12 mouse cellular contexts compared by ENCODE assay signal in genomic region chr8:84044900-84045299, GRCm38 (mm10). TPM values are rescaled to one million over a fixed set of nuclear protein-coding genes. Genes with fewer than 3 reads are reported as not detected.
DNase-seq lines count a peak whose midpoint lies in the region; ATAC-seq and TF ChIP-seq lines count a peak whose summit lies in the region.
"Had no signal": no experiment of that assay in that cellular context is flagged by ENCODE, and none has a peak within 500 bp of the region (broad histone marks: within the 10 kb centered on the region; RNA-seq: fewer than 3 reads in every experiment).

Gene Rln3 (minus strand): TSS chr8:84045000.

- H3K4me2 ChIP-seq in heart, postnatal 0 days (ENCODE audit: low read depth, low read length): peak within 1 kb of the TSS; percentile 5; the same call in 1 of the 2 replicates
- 0 out of 2 replicates have a peak within 1 kb of the TSS, but pooled peaks have one; percentile 12 for H3K4me2 ChIP-seq in stomach, embryonic 14.5 days (replicated peaks; ENCODE audit: low read depth, low read length)
- H3K4me2 ChIP-seq in stomach, postnatal 0 days (replicated peaks; ENCODE audit: low read depth): no peak within 1 kb of the TSS
- H3K4me2 ChIP-seq: liver, embryonic 15.5 days had no signal

- no peak for TF ChIP-seq EP300 in heart, postnatal 0 days (IDR thresholded peaks at IDR 0.05; ENCODE audit: low read depth)
- no peak for TF ChIP-seq EP300 in stomach, postnatal 0 days (optimal IDR thresholded peaks at IDR 0.05)

- TF ChIP-seq CTCF in heart, postnatal 0 days (IDR thresholded peaks at IDR 0.05; ENCODE audit: low read depth): no peak
- no peak for TF ChIP-seq CTCF in stomach, postnatal 0 days (IDR thresholded peaks at IDR 0.05; ENCODE audit: low read depth)

- no peaks in the 10 kb centered on the region for H3K4me1 ChIP-seq in heart, postnatal 0 days (ENCODE audit: control insufficient read depth, insufficient read depth)
- H3K4me1 ChIP-seq in stomach, embryonic 14.5 days (ENCODE audit: control insufficient read depth, insufficient read depth, low read length): 0 out of 2 replicates have a peak, but pooled peaks cover 3% of the 10 kb centered on the region
- no peaks in the 10 kb centered on the region for H3K4me1 ChIP-seq in stomach, postnatal 0 days (replicated peaks; ENCODE audit: control insufficient read depth, insufficient read depth)
- peaks cover 24% of the 10 kb centered on the region for H3K4me1 ChIP-seq in limb, embryonic 10.5 days

- H3K27ac ChIP-seq in heart, postnatal 0 days (ENCODE audit: low read depth): no peak within 1 kb of the TSS
- H3K27ac ChIP-seq in stomach, embryonic 14.5 days (ENCODE audit: low read length): no peak within 1 kb of the TSS
- H3K27ac ChIP-seq in stomach, postnatal 0 days (replicated peaks): no peak within 1 kb of the TSS
- no peak within 1 kb of the TSS for H3K27ac ChIP-seq in limb, embryonic 10.5 days
- H3K27ac ChIP-seq: liver, embryonic 15.5 days had no signal

- no peaks in the 10 kb centered on the region for H3K9me3 ChIP-seq in heart, postnatal 0 days (replicated peaks; ENCODE audit: control insufficient read depth, low read length)
- H3K9me3 ChIP-seq in stomach, embryonic 14.5 days (ENCODE audit: control insufficient read depth, low read depth, low read length): no peaks in the 10 kb centered on the region
- H3K9me3 ChIP-seq in stomach, postnatal 0 days (ENCODE audit: control insufficient read depth, low read length): no peaks in the 10 kb centered on the region
- H3K9me3 ChIP-seq in limb, embryonic 10.5 days (replicated peaks): no peaks in the 10 kb centered on the region
- H3K9me3 ChIP-seq: liver, embryonic 15.5 days had no signal

- no peaks in the 10 kb centered on the region for H3K36me3 ChIP-seq in heart, postnatal 0 days (replicated peaks; ENCODE audit: control insufficient read depth, insufficient read depth, low read length)
- no peaks in the 10 kb centered on the region for H3K36me3 ChIP-seq in stomach, embryonic 14.5 days (ENCODE audit: control insufficient read depth, insufficient read depth, low read length)
- no peaks in the 10 kb centered on the region for H3K36me3 ChIP-seq in stomach, postnatal 0 days (ENCODE audit: control insufficient read depth, insufficient read depth, low read length)
- H3K36me3 ChIP-seq in limb, embryonic 10.5 days: no peaks in the 10 kb centered on the region
- H3K36me3 ChIP-seq: G1E; liver, embryonic 15.5 days had no signal

- no peak within 1 kb of the TSS for H3K9ac ChIP-seq in heart, postnatal 0 days (replicated peaks; ENCODE audit: low read depth, low read length)
- no peak within 1 kb of the TSS for H3K9ac ChIP-seq in stomach, embryonic 14.5 days (replicated peaks; ENCODE audit: low read depth, low read length)
- no peak within 1 kb of the TSS for H3K9ac ChIP-seq in stomach, postnatal 0 days (ENCODE audit: low read length)
- H3K9ac ChIP-seq: liver, embryonic 15.5 days had no signal

- peaks cover 28% of the 10 kb centered on the region for H3K27me3 ChIP-seq in heart, postnatal 0 days (ENCODE audit: control insufficient read depth, insufficient read depth, low read length)
- H3K27me3 ChIP-seq in stomach, embryonic 14.5 days (ENCODE audit: control insufficient read depth, insufficient read depth, low read length): peaks cover 29% of the 10 kb centered on the region
- H3K27me3 ChIP-seq in stomach, postnatal 0 days (ENCODE audit: control insufficient read depth, insufficient read depth, low read length): peaks cover 4% of the 10 kb centered on the region; the same call in 1 of the 2 replicates
- H3K27me3 ChIP-seq in limb, embryonic 10.5 days (ENCODE audit: low read depth, poor library complexity, severe bottlenecking): peaks cover 80% of the 10 kb centered on the region

- 12% methylated on average over 9 of the region's 9 CpGs for WGBS in heart, postnatal 0 days
- 6% methylated on average over 9 of the region's 9 CpGs for WGBS in stomach, embryonic 14.5 days
- 14% methylated on average over 9 of the region's 9 CpGs for WGBS in stomach, postnatal 0 days
- 6% methylated on average over 9 of the region's 9 CpGs for WGBS in limb, embryonic 10.5 days

- DNase-seq in heart, postnatal 0 days (ENCODE audit: low spot score): no peak
- no peak for DNase-seq in heart, adult 8-10 months (ENCODE audit: low spot score)
- no peak for DNase-seq in stomach, postnatal 0 days (ENCODE audit: low spot score)
- DNase-seq in limb, embryonic 10.5 days (ENCODE audit: low spot score): no peak
- no peak for DNase-seq in frontal cortex, postnatal 36 days (ENCODE audit: low spot score in 2 of 2)
- no peak for DNase-seq in layer of hippocampus, adult 9-11 months
- DNase-seq: heart, postnatal 36 days had no signal

- no peak for ATAC-seq in heart, postnatal 0 days (ENCODE audit: insufficient read depth, low read depth)
- no peak for ATAC-seq in stomach, embryonic 14.5 days (ENCODE audit: insufficient number of reproducible peaks, insufficient read depth, low FRiP score, low read depth)
- no peak for ATAC-seq in stomach, postnatal 0 days (ENCODE audit: low FRiP score, low TSS enrichment)
- ATAC-seq: forebrain, embryonic 16.5 days had no signal

- H3K4me3 ChIP-seq in heart, postnatal 0 days (ENCODE audit: low read depth, low read length): no peak within 1 kb of the TSS
- no peak within 1 kb of the TSS; the same call in 1 of the 2 replicates for H3K4me3 ChIP-seq in stomach, embryonic 14.5 days (ENCODE audit: low read depth, low read length)
- no peak within 1 kb of the TSS for H3K4me3 ChIP-seq in stomach, postnatal 0 days (ENCODE audit: low read depth, low read length)
- H3K4me3 ChIP-seq in limb, embryonic 10.5 days: peak within 1 kb of the TSS; percentile 27
- H3K4me3 ChIP-seq: liver, embryonic 15.5 days had no signal

RNA-seq across cellular contexts. Expression of gene Rln3, which starts in this region (rescaled TPM):
- total RNA-seq in heart, postnatal 0 days (2014; rRNA removed; ENCODE audit: low replicate concordance): not detected in 2 replicates
- not detected in 2 replicates for polyA plus RNA-seq in heart, postnatal 0 days (2015; fragmentation: Nextera tagmentation; extraction: Ambion mirVana)
- not detected for total RNA-seq in heart, adult 8-10 months (2022)
- polyA plus RNA-seq in stomach, embryonic 14.5 days (2014; fragmentation: Nextera tagmentation; extraction: Ambion mirVana): not detected in 2 replicates
- 0.17 TPM in 1 of 2 replicates, not detected in the other for polyA plus RNA-seq in stomach, postnatal 0 days (2015; fragmentation: Nextera tagmentation; extraction: Ambion mirVana)
- polyA plus RNA-seq in limb, embryonic 10.5 days (2016; fragmentation: Nextera tagmentation; extraction: Ambion mirVana): not detected in 2 replicates
- total RNA-seq: G1E; heart, postnatal 36 days; monocyte, adult 5-6 weeks had no signal
- polyA plus RNA-seq: forebrain, embryonic 16.5 days; G1E had no signal
